Comparison of ENCODE assay signal across 33 mouse cellular contexts in the genomic region with DNA sequence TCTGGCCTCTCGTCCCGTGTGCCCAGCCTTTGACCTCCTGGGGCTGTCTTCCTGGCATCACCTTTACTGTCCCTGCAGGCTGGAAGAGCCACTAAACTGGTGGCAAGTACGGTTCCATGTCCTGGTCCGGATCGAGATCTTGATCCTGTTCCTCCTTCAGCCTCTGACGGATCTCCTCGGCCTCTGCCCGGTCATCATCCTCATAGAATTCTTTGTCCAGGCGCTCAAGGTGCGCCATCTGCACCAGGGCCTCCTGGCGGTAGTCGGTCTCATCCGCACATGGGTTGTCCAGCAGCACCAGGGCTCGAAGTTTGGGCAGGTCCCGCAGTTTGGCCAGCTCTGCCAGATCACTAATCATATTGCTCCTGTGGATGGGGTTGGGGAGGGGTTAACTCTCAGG. TPM values are rescaled to one million over a fixed set of nuclear protein-coding genes. Genes with fewer than 3 reads are reported as not detected.
DNase-seq lines count a peak whose midpoint lies in the region; ATAC-seq and TF ChIP-seq lines count a peak whose summit lies in the region.
"Had no signal": no experiment of that assay in that cellular context is flagged by ENCODE, and none has a peak within 500 bp of the region (broad histone marks: within the 10 kb centered on the region; RNA-seq: fewer than 3 reads in every experiment).

No protein-coding gene starts in this region.

- peak overlapping the region; percentile 75; the same call in 1 of the 2 replicates for H3K4me2 ChIP-seq in hindbrain, postnatal 0 days (ENCODE audit: low read depth, low read length)
- H3K4me2 ChIP-seq in hindbrain, embryonic 12.5 days (replicated peaks) = no peak overlapping the region
- H3K4me2 ChIP-seq: liver, embryonic 13.5 days had no signal

- peaks cover 19% of the 10 kb centered on the region for H3K4me1 ChIP-seq in hindbrain, postnatal 0 days (ENCODE audit: insufficient read depth, low read length)
- peaks cover 19% of the 10 kb centered on the region for H3K4me1 ChIP-seq in hindbrain, embryonic 12.5 days
- H3K4me1 ChIP-seq in olfactory bulb, adult 2 months (ENCODE audit: control insufficient read depth, insufficient read depth, low read length) = peaks cover 39% of the 10 kb centered on the region

- peak; percentile 74 for DNase-seq in cerebellum, adult 9-11 months
- DNase-seq in cerebellum, postnatal 4 days (ENCODE audit: low spot score in 2 of 2) = no peak
- DNase-seq in hindbrain, postnatal 0 days (ENCODE audit: low spot score) = no peak
- peak; percentile 65 for DNase-seq in cerebellum, postnatal 25 days
- no peak for DNase-seq in adrenal gland, postnatal 10 days
- DNase-seq: adrenal gland, adult 8-10 months; B cell, adult 2 months; gastrocnemius, postnatal 36 days; heart, postnatal 36 days; kidney, adult 9 months; kidney, postnatal 14 days; layer of hippocampus, postnatal 36 days; liver, embryonic 13.5 days; lung, embryonic 14.5 days; thymus, postnatal 14 days had no signal

- H3K9ac ChIP-seq in hindbrain, postnatal 0 days (replicated peaks; ENCODE audit: low read length) = peak overlapping the region; percentile 74; the same call in 1 of the 2 replicates
- no peak overlapping the region for H3K9ac ChIP-seq in hindbrain, embryonic 12.5 days
- H3K9ac ChIP-seq: liver, embryonic 13.5 days; lung, embryonic 14.5 days; neural tube, embryonic 12.5 days had no signal

- H3K27me3 ChIP-seq in hindbrain, postnatal 0 days (ENCODE audit: insufficient read depth, low read length) = no peaks in the 10 kb centered on the region
- peaks cover 48% of the 10 kb centered on the region for H3K27me3 ChIP-seq in hindbrain, embryonic 12.5 days
- H3K27me3 ChIP-seq: hindbrain, embryonic 15.5 days had no signal

- no peak for TF ChIP-seq CTCF in hindbrain, postnatal 0 days (IDR thresholded peaks at IDR 0.05; ENCODE audit: low read depth)
- TF ChIP-seq CTCF in olfactory bulb, adult 2 months (IDR thresholded peaks at IDR 0.05; ENCODE audit: insufficient read depth, low read depth, low read length) = no peak

- WGBS in hindbrain, postnatal 0 days = 88% methylated on average over 15 of the region's 15 CpGs
- 84% methylated on average over 15 of the region's 15 CpGs for WGBS in hindbrain, embryonic 12.5 days
- WGBS in olfactory bulb, adult 2 months = 93% methylated on average over 15 of the region's 15 CpGs

- no peaks in the 10 kb centered on the region for H3K9me3 ChIP-seq in hindbrain, postnatal 0 days (ENCODE audit: low read length)
- H3K9me3 ChIP-seq in hindbrain, embryonic 12.5 days (replicated peaks) = no peaks in the 10 kb centered on the region
- H3K9me3 ChIP-seq: embryonic facial prominence, embryonic 13.5 days; forebrain, embryonic 12.5 days; hindbrain, embryonic 15.5 days; liver, embryonic 13.5 days; midbrain, embryonic 13.5 days; neural tube, embryonic 12.5 days had no signal

- H3K36me3 ChIP-seq in hindbrain, postnatal 0 days (ENCODE audit: insufficient read depth, low read length) = no peaks in the 10 kb centered on the region
- no peaks in the 10 kb centered on the region for H3K36me3 ChIP-seq in hindbrain, embryonic 12.5 days
- H3K36me3 ChIP-seq: forebrain, embryonic 12.5 days; hindbrain, embryonic 15.5 days; liver, embryonic 13.5 days; midbrain, embryonic 13.5 days; neural tube, embryonic 12.5 days had no signal

- no peak overlapping the region for H3K4me3 ChIP-seq in hindbrain, postnatal 0 days (ENCODE audit: low read length)
- no peak overlapping the region for H3K4me3 ChIP-seq in hindbrain, embryonic 12.5 days
- no peak overlapping the region for H3K4me3 ChIP-seq in olfactory bulb, adult 2 months (ENCODE audit: insufficient read depth, low read depth, low read length)
- H3K4me3 ChIP-seq: erythroblast, embryonic 14.5 days; liver, embryonic 13.5 days had no signal

- H3K27ac ChIP-seq in hindbrain, postnatal 0 days = no peak overlapping the region
- H3K27ac ChIP-seq in hindbrain, embryonic 12.5 days = no peak overlapping the region
- H3K27ac ChIP-seq in olfactory bulb, adult 2 months (ENCODE audit: insufficient read depth, low read depth, low read length) = peak overlapping the region; percentile 87; the same call in 1 of the 2 replicates
- H3K27ac ChIP-seq: embryonic facial prominence, embryonic 13.5 days; forebrain, embryonic 12.5 days; liver, embryonic 13.5 days; midbrain, embryonic 13.5 days; neural tube, embryonic 12.5 days had no signal

- ATAC-seq in hindbrain, postnatal 0 days = no peak
- ATAC-seq in hindbrain, embryonic 12.5 days (ENCODE audit: low FRiP score) = no peak

- no peak for TF ChIP-seq POLR2A in olfactory bulb, adult 2 months (IDR thresholded peaks at IDR 0.05; ENCODE audit: insufficient read depth, low read depth, low read length)

RNA-seq across cellular contexts. Expression of a gene that starts 1.0 kb away (rescaled TPM):
- 281 and 357 TPM in 2 replicates for total RNA-seq in hindbrain, postnatal 0 days (2014; rRNA removed)
- 213 and 216 TPM in 2 replicates for polyA plus RNA-seq in hindbrain, postnatal 0 days (2015; fragmentation: Nextera tagmentation; extraction: Ambion mirVana)
- polyA plus RNA-seq in hindbrain, embryonic 12.5 days (2016; fragmentation: Nextera tagmentation; extraction: Ambion mirVana) = 18.7 and 19.6 TPM in 2 replicates
- polyA plus RNA-seq in olfactory bulb, adult 2 months (2012; ENCODE audit: insufficient read depth, insufficient read length, low replicate concordance, missing spikeins) = 916 and 939 TPM in 2 replicates
- 10 to 100 TPM; 13.0 to 21.0 TPM for total RNA-seq in adrenal gland, postnatal 10 days (2021)
- total RNA-seq: megakaryocyte, adult 5-6 weeks had no signal
- polyA plus RNA-seq: erythroblast, embryonic 14.5 days had no signal

RNA-seq across cellular contexts. Expression of a gene that starts 9.0 kb away (rescaled TPM):
- total RNA-seq in hindbrain, postnatal 0 days (2014; rRNA removed) = 6.7 and 9.2 TPM in 2 replicates
- 5.4 and 8.7 TPM in 2 replicates for polyA plus RNA-seq in hindbrain, postnatal 0 days (2015; fragmentation: Nextera tagmentation; extraction: Ambion mirVana)
- polyA plus RNA-seq in hindbrain, embryonic 12.5 days (2016; fragmentation: Nextera tagmentation; extraction: Ambion mirVana) = 3.9 and 5.2 TPM in 2 replicates
- polyA plus RNA-seq in olfactory bulb, adult 2 months (2012; ENCODE audit: insufficient read depth, insufficient read length, low replicate concordance, missing spikeins) = not detected in 2 replicates
- total RNA-seq in adrenal gland, postnatal 10 days (2021) = under 1 TPM in 1 of 2 experiments, not detected in 1; 0.72 TPM
- total RNA-seq: CH12.LX; heart, postnatal 36 days; MEL had no signal
- polyA plus RNA-seq: erythroblast, embryonic 14.5 days; liver, embryonic 13.5 days had no signal

RNA-seq across cellular contexts. Expression of a gene that starts 14.2 kb away (rescaled TPM):
- 19.1 and 23.7 TPM in 2 replicates for total RNA-seq in hindbrain, postnatal 0 days (2014; rRNA removed)
- polyA plus RNA-seq in hindbrain, postnatal 0 days (2015; fragmentation: Nextera tagmentation; extraction: Ambion mirVana) = 19.9 and 21.3 TPM in 2 replicates
- polyA plus RNA-seq in hindbrain, embryonic 12.5 days (2016; fragmentation: Nextera tagmentation; extraction: Ambion mirVana) = 20.3 and 20.6 TPM in 2 replicates
- not detected in 2 replicates for polyA plus RNA-seq in olfactory bulb, adult 2 months (2012; ENCODE audit: insufficient read depth, insufficient read length, low replicate concordance, missing spikeins)
- 10 to 100 TPM; 64.0 to 71.5 TPM for total RNA-seq in adrenal gland, postnatal 10 days (2021)

RNA-seq across cellular contexts. Expression of a gene that starts 14.7 kb away (rescaled TPM):
- 0.26 TPM in 1 of 2 replicates, not detected in the other for total RNA-seq in hindbrain, postnatal 0 days (2014; rRNA removed)
- polyA plus RNA-seq in hindbrain, postnatal 0 days (2015; fragmentation: Nextera tagmentation; extraction: Ambion mirVana) = not detected in 2 replicates
- polyA plus RNA-seq in hindbrain, embryonic 12.5 days (2016; fragmentation: Nextera tagmentation; extraction: Ambion mirVana) = not detected in 2 replicates
- not detected in 2 replicates for polyA plus RNA-seq in olfactory bulb, adult 2 months (2012; ENCODE audit: insufficient read depth, insufficient read length, low replicate concordance, missing spikeins)
- 1 to 10 TPM in 1 of 2 experiments, not detected in 1; 1.1 TPM for total RNA-seq in adrenal gland, postnatal 10 days (2021)
- total RNA-seq: adrenal gland, adult 8-10 months; CH12.LX; gastrocnemius, adult 18-20 months; layer of hippocampus, adult 18-20 months; layer of hippocampus, postnatal 36 days; left cerebral cortex, postnatal 14 days; megakaryocyte, adult 5-6 weeks; MEL had no signal
- polyA plus RNA-seq: activated CD4-positive, CD25-positive, alpha-beta regulatory T cell, adult 4 months; embryonic facial prominence, embryonic 13.5 days; forebrain, embryonic 12.5 days; hindbrain, embryonic 15.5 days; intestine, embryonic 16.5 days; limb, embryonic 14.5 days; liver, embryonic 13.5 days; lung, embryonic 14.5 days; midbrain, embryonic 13.5 days; neural tube, embryonic 12.5 days; spleen, adult 2 months had no signal

RNA-seq across cellular contexts. Expression of a gene that starts 29.3 kb away (rescaled TPM):
- 212 and 236 TPM in 2 replicates for total RNA-seq in hindbrain, postnatal 0 days (2014; rRNA removed)
- 643 and 649 TPM in 2 replicates for polyA plus RNA-seq in hindbrain, postnatal 0 days (2015; fragmentation: Nextera tagmentation; extraction: Ambion mirVana)
- 519 and 565 TPM in 2 replicates for polyA plus RNA-seq in hindbrain, embryonic 12.5 days (2016; fragmentation: Nextera tagmentation; extraction: Ambion mirVana)
- 1,072 TPM in 1 of 2 replicates, not detected in the other for polyA plus RNA-seq in olfactory bulb, adult 2 months (2012; ENCODE audit: insufficient read depth, insufficient read length, low replicate concordance, missing spikeins)
- total RNA-seq in adrenal gland, postnatal 10 days (2021) = 100 to 1,000 TPM; 321 to 324 TPM

Comparison
In these comparisons a context has a peak if more than half of its experiments do, and no peak if none do; other contexts are left out.
1. DNase-seq: peak in cerebellum, adult 9-11 months (single experiment) and cerebellum, postnatal 25 days (2 of 2); none in cerebellum, postnatal 4 days (0 of 2), hindbrain, postnatal 0 days (single experiment) and adrenal gland, postnatal 10 days (single experiment).
2. RNA of a gene that starts 1.0 kb away (polyA plus RNA-seq): 916 to 939 TPM in olfactory bulb, adult 2 months and 213 to 216 TPM in hindbrain, postnatal 0 days; 18.7 to 19.6 TPM in hindbrain, embryonic 12.5 days; every median in the first group is over 10 times any median in the second.
3. RNA of a gene that starts 14.2 kb away (polyA plus RNA-seq): 19.9 to 21.3 TPM in hindbrain, postnatal 0 days and 20.3 to 20.6 TPM in hindbrain, embryonic 12.5 days; not detected in olfactory bulb, adult 2 months; every median in the first group is over 10 times any median in the second.